Mouse (Mus musculus): ENCODE measurements around the gene Aoc1.

DNA sequence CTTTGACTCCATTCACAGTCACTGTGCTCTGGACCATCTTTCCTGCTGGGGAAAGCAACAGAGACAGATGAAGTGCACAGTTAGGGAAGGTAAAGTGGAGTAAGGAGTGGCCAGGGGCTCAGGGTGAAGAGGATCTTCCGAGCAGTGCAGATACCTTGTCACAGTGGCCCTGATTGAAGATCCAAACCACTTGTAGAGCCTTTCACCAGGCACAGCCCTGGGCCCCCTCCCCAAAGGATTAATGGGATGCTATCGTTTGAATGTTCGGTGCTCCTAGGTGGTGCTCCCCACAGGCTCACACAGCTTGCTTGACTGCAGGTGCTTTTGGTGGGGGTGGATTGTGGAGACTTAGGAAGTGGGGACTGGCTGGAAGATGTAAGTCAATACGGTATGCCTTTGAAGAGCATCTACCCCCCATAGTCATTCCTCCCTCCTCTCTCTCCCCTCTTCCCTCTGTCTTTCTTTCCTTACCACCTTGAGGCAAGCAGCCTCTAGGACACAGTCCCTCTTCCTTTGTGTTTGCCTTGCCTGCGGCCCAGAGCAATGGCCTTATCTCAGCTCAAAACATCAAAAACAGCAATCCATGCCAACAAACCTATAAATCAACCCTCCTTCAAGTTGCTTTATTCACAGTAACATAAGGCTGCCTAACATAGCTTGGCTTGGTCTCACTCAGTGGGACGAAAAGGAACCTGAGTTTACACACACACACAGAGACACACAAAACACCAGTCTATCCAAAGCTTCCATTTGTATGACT, 34.2 kb upstream of the Aoc1 start:
- TF ChIP-seq CTCF (IDR thresholded peaks at IDR 0.05; ENCODE audit: low read depth, low read length): no peak
- TF ChIP-seq POLR2A (IDR thresholded peaks at IDR 0.05; ENCODE audit: extremely low read depth, insufficient read depth, low read length): no peak
